Mouse (Mus musculus) forebrain, embryonic 14.5 days (tissue): ENCODE data around the gene Ino80. TPM values are rescaled to one million over a fixed set of nuclear protein-coding genes. Genes with fewer than 3 reads are reported as not detected.

Source experiments
- ATAC-seq: fragments of 200-750 bp; cut with Nextera tagmentation; 2 replicates; pipeline ENCODE4 v1.8.0; 2017; ENCODE audit warnings: mild to moderate bottlenecking, moderate library complexity
- DNase-seq: peaks from one replicate; pipeline ENCODE4 v3.0.0-alpha.2; 2015; ENCODE audit warnings: low spot score
- H3K27ac ChIP-seq: fragments of 300-500 bp; sonication (generic); 2 replicates; pipeline ENCODE4 v1.5.1; 2014; ENCODE audit warnings: low read depth, mild to moderate bottlenecking, control low read depth, low read length, moderate library complexity
- H3K27me3 ChIP-seq: fragments of 300-500 bp; sonication (generic); replicated peaks from 2 replicates; pipeline ENCODE4 v1.6.1; 2014; ENCODE audit warnings: low read length, control low read depth, mixed read lengths; ENCODE audit not compliant: control insufficient read depth, insufficient read depth
- H3K36me3 ChIP-seq: fragments of 300-500 bp; sonication (generic); 2 replicates; pipeline ENCODE4 v1.6.1; 2014; ENCODE audit warnings: low read length, control low read depth; ENCODE audit not compliant: control insufficient read depth, insufficient read depth
- H3K4me1 ChIP-seq: fragments of 300-500 bp; sonication (generic); 2 replicates; pipeline ENCODE4 v1.6.1; 2014; ENCODE audit warnings: antibody characterized with exemption, low read length, control low read depth; ENCODE audit not compliant: control insufficient read depth, insufficient read depth
- H3K4me2 ChIP-seq: fragments of 300-500 bp; sonication (generic); 2 replicates; pipeline ENCODE4 v1.6.1; 2014; ENCODE audit warnings: mild to moderate bottlenecking, control low read depth, low read length
- H3K4me3 ChIP-seq: fragments of 300-500 bp; sonication (generic); 2 replicates; pipeline ENCODE4 v1.5.1; 2014; ENCODE audit warnings: low read depth, low read length, control low read depth
- H3K9ac ChIP-seq: fragments of 300-500 bp; sonication (generic); 2 replicates; pipeline ENCODE4 v1.6.1; 2014; ENCODE audit warnings: mild to moderate bottlenecking, low read length, control low read depth, moderate library complexity
- H3K9me3 ChIP-seq: fragments of 300-500 bp; sonication (generic); replicated peaks from 2 replicates; pipeline ENCODE4 v1.6.1; 2016; ENCODE audit warnings: low read length, control low read depth, mixed read lengths; ENCODE audit not compliant: control insufficient read depth
- WGBS: fragments of 180-500 bp; shearing (Covaris S2); extraction: QIAGEN DNeasy Blood & Tissue Kit; methylation state at CpG from one replicate; pipeline ENCODE4 v1.1.7; 2014; 5-methylcytosine and 5-hydroxymethylcytosine counted together
- polyA plus RNA-seq: library from polyadenylated mRNA; unstranded; fragments of >200 nt; fragmentation: Nextera tagmentation; extraction: Ambion mirVana; gene quantifications from 2 replicates; pipeline ENCODE4 v1.2.1, GENCODE M21; 2014

Gene Ino80
- polyA plus RNA-seq, 1 experiment from 2014 or later: 4.3 TPM

- peak overlapping the region; percentile 68 for H3K4me2 ChIP-seq
- H3K27ac ChIP-seq: 0 out of 2 replicates have a peak overlapping the region, but pooled peaks have one; percentile 14
- peak overlapping the region; percentile 47 for H3K9ac ChIP-seq
- DNase-seq: peak; percentile 64
- H3K27me3 ChIP-seq: peaks cover 89% of the 10 kb centered on the region
- no peak for ATAC-seq
- under 1% methylated on average over 61 of the region's 61 CpGs for WGBS
- no peaks in the 10 kb centered on the region for H3K36me3 ChIP-seq
- H3K4me3 ChIP-seq: peak overlapping the region; percentile 34
- H3K4me1 ChIP-seq: peaks cover 36% of the 10 kb centered on the region
- no peaks in the 10 kb centered on the region for H3K9me3 ChIP-seq
Measured at GRCm38 (mm10) chr2:119326161-119327101, 151.1 kb downstream of the Ino80 start.

- peaks cover 37% of the 10 kb centered on the region for H3K4me1 ChIP-seq
- H3K4me2 ChIP-seq: peak within 1 kb of the TSS; percentile 68
- peak within 1 kb of the TSS; percentile 47 for H3K9ac ChIP-seq
- H3K36me3 ChIP-seq: no peaks in the 10 kb centered on the region
- under 1% methylated on average over 33 of the region's 33 CpGs for WGBS
- DNase-seq (peak; percentile 64), ATAC-seq (no peak)
- H3K27ac ChIP-seq: 0 out of 2 replicates have a peak within 1 kb of the TSS, but pooled peaks have one; percentile 14
- peaks cover 92% of the 10 kb centered on the region for H3K27me3 ChIP-seq
- H3K4me3 ChIP-seq: peak within 1 kb of the TSS; percentile 34
- H3K9me3 ChIP-seq: no peaks in the 10 kb centered on the region
Measured at GRCm38 (mm10) chr2:119325568-119326143, 151.8 kb downstream of the Ino80 start, which contains the start of gene Dll4. Dll4 (plus strand) TSS chr2:119325784.

DNA sequence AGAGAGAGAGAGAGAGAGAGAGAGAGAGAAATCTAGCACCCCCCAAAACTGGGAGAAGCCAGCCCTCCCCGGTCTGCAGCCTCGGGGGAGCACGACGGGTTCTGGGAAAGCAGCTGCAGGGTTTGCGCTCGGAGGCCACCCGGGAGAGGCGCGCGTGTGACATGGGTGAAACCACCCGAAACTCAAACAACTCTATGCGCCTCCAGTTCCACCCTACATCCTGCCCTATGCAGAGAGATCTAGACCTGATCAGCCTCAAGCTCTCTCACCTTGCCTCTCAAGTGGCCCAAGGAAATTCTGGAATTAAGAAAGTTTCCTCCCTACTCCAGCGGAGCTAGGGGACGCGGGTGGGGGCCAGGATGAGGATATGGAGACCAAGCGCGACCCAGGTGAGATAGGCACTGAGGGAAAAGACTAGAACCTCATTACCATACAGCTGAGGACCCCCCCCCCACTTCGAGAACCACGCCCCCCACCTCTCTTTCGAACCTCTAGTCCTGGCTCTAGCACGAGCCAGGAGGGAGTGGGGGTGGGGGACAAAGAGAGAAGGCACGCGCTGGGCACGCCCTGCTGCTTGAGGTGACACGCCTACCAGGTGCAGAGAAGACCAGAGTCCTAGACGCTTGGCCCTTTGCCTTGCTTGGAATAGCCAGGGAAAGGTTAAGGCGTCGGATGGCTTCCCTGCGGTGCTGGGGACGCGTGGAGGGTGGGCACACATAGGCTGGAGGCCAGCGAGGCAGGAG, 152.7 kb downstream of the Ino80 start:
- Histone ChIP-seq H3K9me3 (no peaks in the 10 kb centered on the region), H3K27ac (no peak overlapping the region), H3K4me2 (peak overlapping the region; percentile 68), H3K9ac (peak overlapping the region; percentile 8; the same call in 1 of the 2 replicates), H3K27me3 (peaks cover 92% of the 10 kb centered on the region), H3K4me1 (peaks cover 37% of the 10 kb centered on the region), H3K36me3 (no peaks in the 10 kb centered on the region), H3K4me3 (peak overlapping the region; percentile 34; the same call in 1 of the 2 replicates)
- ATAC-seq (no peak), DNase-seq (no peak)
- 1% methylated on average over 32 of the region's 32 CpGs for WGBS

GRCm38 (mm10) chr2:119323866-119324575, 153.5 kb downstream of the Ino80 start:
- H3K27me3 ChIP-seq: peaks cover 90% of the 10 kb centered on the region
- 3% methylated on average over 32 of the region's 32 CpGs for WGBS
- ATAC-seq: no peak
- peak overlapping the region; percentile 68 for H3K4me2 ChIP-seq
- no peak for DNase-seq
- H3K4me3 ChIP-seq: no peak overlapping the region
- no peak overlapping the region for H3K27ac ChIP-seq
- 0 out of 2 replicates have a peak overlapping the region, but pooled peaks have one; percentile 21 for H3K9ac ChIP-seq
- no peaks in the 10 kb centered on the region for H3K36me3 ChIP-seq
- peaks cover 37% of the 10 kb centered on the region for H3K4me1 ChIP-seq
- H3K9me3 ChIP-seq: no peaks in the 10 kb centered on the region

Other genes starting within 250 kb of the Ino80 start
- gene Ppp1r14d, start 247.8 kb downstream of the Ino80 start, polyA plus RNA-seq: not detected in 2 replicates
- gene Spint1, start 240.3 kb downstream of the Ino80 start, polyA plus RNA-seq: 0.27 and 0.39 TPM in 2 replicates
- gene Rhov, start 206.4 kb downstream of the Ino80 start, polyA plus RNA-seq: 8.5 and 12.7 TPM in 2 replicates
- 12.0 and 19.9 TPM in 2 replicates for gene Vps18, start 188.9 kb downstream of the Ino80 start, polyA plus RNA-seq
- 2.9 and 3.8 TPM in 2 replicates for gene Dll4, start 151.9 kb downstream of the Ino80 start, polyA plus RNA-seq
- gene Chac1, start 126.5 kb downstream of the Ino80 start, polyA plus RNA-seq: 3.5 and 3.8 TPM in 2 replicates
- gene Exd1, start 69.9 kb upstream of the Ino80 start, polyA plus RNA-seq: 0.29 and 0.36 TPM in 2 replicates
- gene Chp1, start 70.0 kb upstream of the Ino80 start, polyA plus RNA-seq: 72.3 and 75.5 TPM in 2 replicates
- gene Nusap1, start 140.6 kb upstream of the Ino80 start, polyA plus RNA-seq: 38.0 and 41.9 TPM in 2 replicates
- 13.2 and 14.8 TPM in 2 replicates for gene Oip5, start 140.8 kb upstream of the Ino80 start, polyA plus RNA-seq
- gene Ndufaf1, start 185.1 kb upstream of the Ino80 start, polyA plus RNA-seq: 36.7 and 37.6 TPM in 2 replicates
- 32.6 and 38.0 TPM in 2 replicates for gene Rtf1, start 197.4 kb upstream of the Ino80 start, polyA plus RNA-seq